Mouse (Mus musculus): ENCODE results near the gene Arhgap31. TPM values are rescaled to one million over a fixed set of nuclear protein-coding genes. Genes with fewer than 3 reads are reported as not detected.
A peak's percentile ranks its signal among the peaks of the same experiment; 100 is the strongest.

The Arhgap31 gene
- polyA plus RNA-seq, 1 experiment from 2014 or later: 4.6 TPM

DNA sequence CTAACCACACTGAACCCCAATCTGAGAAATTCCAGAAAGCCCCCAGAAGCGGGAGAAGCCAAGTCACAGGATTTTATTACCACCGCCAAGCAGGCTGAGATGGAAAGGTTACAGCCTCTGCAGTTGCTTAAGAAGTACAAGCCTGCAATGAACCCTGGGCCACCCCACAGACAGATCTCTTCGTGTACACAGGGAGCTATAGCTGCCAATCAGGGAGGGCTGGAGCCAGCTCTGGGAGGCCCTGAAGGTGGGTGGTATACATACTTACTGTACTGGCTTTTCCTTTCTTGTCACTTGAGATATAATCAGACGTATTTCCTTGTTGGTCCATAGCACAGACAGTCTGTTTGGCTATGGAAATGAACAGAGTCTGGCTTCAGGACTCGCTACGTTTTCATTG lies 37.7 kb upstream of the Arhgap31 start:
- Histone ChIP-seq H3K9me3 (no peaks in the 10 kb centered on the region), H3K4me3 (replicated peaks) (no peak overlapping the region), H3K27me3 (no peaks in the 10 kb centered on the region), H3K9ac (replicated peaks) (no peak overlapping the region), H3K4me2 (replicated peaks) (no peak overlapping the region), H3K36me3 (peaks cover 4% of the 10 kb centered on the region; the same call in 1 of the 2 replicates), H3K4me1 (replicated peaks) (peaks cover 6% of the 10 kb centered on the region; the same call in 1 of the 2 replicates), H3K27ac (no peak overlapping the region)
- no peak for ATAC-seq
- WGBS: 88% methylated on average over 6 of the region's 6 CpGs

DNA sequence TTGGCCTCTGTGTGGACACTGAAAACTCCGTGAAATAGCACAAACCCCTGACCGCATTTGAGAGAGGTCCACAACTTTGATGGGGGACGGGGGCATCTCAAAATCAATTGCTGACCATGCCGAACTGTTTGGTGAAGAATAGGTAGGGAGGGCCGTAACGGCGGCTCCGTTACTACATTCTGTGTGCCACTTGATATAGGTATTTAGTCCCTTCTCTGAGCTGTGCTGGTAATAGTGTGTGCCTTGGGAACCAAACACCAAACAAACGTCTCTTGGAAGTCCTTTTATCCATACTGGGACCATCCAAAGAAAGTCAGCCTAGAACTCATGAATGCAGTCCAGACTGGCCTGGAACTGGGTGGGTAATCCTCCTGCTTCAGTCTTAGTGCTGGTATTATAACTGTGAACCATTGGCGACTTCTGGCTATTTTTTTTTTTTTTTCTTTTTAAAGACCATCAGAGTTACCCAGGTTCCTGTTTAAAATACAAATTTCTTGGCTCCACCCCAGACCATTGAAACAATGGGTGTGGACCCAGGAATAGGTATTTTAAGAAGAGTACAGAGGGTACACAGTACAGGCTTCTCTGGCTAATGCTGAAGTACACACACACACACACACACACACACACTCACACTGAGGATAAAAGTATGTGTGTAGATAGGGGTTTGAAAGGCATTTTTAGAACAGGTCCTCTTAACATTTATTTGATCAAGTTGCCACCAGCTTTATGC lies 31.0 kb upstream of the Arhgap31 start:
- Histone ChIP-seq H3K9me3 (no peaks in the 10 kb centered on the region), H3K4me2 (replicated peaks) (no peak overlapping the region), H3K9ac (replicated peaks) (no peak overlapping the region), H3K4me1 (replicated peaks) (peaks cover 11% of the 10 kb centered on the region), H3K36me3 (no peaks in the 10 kb centered on the region), H3K27ac (no peak overlapping the region), H3K4me3 (replicated peaks) (no peak overlapping the region), H3K27me3 (no peaks in the 10 kb centered on the region)
- WGBS: 90% methylated on average over 10 of the region's 10 CpGs
- no peak for ATAC-seq

DNA sequence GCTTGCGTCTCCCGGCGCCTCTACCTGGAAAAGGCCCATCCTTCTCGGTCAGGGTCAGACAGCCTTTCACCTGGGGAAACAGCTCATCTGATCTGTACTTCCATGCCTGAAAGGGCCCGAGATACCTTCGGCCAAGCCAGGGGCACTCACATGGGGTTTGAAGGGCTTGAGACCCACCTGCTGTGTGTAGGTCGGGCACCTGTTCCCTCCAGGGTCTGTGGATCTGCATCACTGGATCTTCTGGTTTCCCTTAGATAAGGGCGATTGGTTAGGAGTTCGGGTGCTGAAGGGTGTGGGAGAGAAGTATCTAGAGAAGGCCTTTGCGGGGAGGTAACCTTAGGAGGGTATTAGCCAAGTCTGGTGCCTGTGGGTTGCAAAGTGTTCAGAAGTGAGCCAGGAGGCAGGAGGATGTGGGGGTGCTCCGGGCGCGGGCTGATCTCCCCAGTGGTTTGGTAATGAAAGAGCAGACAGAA lies 29.6 kb upstream of the Arhgap31 start:
- Histone ChIP-seq H3K9me3 (no peaks in the 10 kb centered on the region), H3K4me2 (replicated peaks) (peak overlapping the region; percentile 84), H3K36me3 (no peaks in the 10 kb centered on the region), H3K4me1 (replicated peaks) (peaks cover 11% of the 10 kb centered on the region), H3K9ac (replicated peaks) (peak overlapping the region; percentile 87), H3K4me3 (replicated peaks) (peak overlapping the region; percentile 83), H3K27ac (peak overlapping the region; percentile 79), H3K27me3 (no peaks in the 10 kb centered on the region)
- peak; percentile 74 for ATAC-seq
- 0% methylated on average over 13 of the region's 13 CpGs for WGBS

DNA sequence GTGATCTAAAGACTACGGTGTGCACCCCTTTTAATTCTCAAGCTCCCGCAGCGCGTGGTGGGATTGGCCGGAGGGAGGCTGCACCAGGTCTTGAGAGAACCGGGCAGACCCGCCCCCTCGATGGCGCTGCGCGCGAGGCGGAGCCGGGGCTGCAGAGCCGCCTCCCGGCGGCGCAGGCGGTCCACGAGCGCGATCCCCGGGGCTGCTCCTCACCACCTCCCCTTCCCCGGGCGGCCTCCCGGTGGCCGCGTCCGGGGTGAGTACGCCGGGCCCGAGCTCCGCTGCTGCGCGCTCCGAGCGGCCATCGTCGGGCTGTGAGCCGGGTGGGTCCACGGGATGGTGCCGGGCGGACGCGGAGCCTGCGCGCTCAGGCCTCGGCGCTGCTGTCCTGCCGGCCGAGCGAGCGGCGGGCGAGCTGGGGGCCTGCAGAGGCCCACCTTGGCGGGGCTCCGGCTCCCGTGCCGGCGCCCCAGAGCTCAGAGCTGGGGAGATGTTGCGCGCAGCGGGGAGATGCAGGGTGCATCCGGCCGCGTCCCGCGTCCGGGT lies 29.1 kb upstream of the Arhgap31 start, which contains the start of gene B4galt4:
Gene B4galt4, plus strand, starts transcription at position 152 of the 546 bp plus-strand sequence.
- under 1% methylated on average over 61 of the region's 69 CpGs for WGBS

DNA sequence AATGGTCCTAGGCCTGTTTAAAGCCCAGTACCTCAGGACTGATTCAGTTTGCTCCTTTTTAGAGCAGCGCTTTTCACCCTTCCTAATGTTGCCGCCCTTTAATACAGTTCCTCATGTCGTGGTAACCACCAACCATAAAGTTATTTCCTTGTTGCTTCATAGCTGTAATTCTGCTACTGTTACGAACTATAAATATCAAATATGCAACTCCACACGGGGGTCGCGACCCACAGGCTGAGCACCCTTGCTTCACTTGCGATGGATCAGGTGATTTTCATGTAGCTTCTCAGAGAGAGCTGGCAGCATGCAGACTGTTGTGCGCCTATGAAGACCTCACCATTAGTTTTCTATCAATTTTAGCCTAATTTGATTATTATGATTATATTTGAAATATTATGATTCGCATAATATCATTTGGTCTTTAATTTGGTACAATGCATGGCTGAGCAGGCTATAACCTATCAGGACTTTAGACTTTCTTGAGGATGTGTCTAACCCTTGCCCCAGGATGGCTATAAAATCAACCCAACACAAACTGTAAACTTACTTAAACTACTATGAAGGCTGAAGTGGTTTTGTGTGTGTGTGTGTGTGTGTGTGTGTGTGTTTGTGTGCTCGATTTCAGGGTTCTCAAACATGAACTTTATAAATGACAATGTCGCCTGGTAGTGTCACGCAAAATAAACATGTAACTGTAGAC lies 28.3 kb upstream of the Arhgap31 start:
- peak overlapping the region; percentile 84 for H3K4me2 ChIP-seq (replicated peaks)
- ATAC-seq: 0 out of 2 replicates have a peak, but pooled peaks have one; percentile 16
- WGBS: 85% methylated on average over 13 of the region's 13 CpGs
- no peaks in the 10 kb centered on the region for H3K9me3 ChIP-seq
- H3K27me3 ChIP-seq: no peaks in the 10 kb centered on the region
- no peak overlapping the region for H3K27ac ChIP-seq
- peaks cover 11% of the 10 kb centered on the region for H3K4me1 ChIP-seq (replicated peaks)
- peak overlapping the region; percentile 83 for H3K4me3 ChIP-seq (replicated peaks)
- H3K9ac ChIP-seq (replicated peaks): peak overlapping the region; percentile 87; the same call in 1 of the 2 replicates
- no peaks in the 10 kb centered on the region for H3K36me3 ChIP-seq

More for the DNA sequence above, 29.1 kb upstream of the Arhgap31 start, which contains the start of gene B4galt4:
- ATAC-seq: peak; percentile 97
- Histone ChIP-seq H3K4me1 (replicated peaks) (peaks cover 11% of the 10 kb centered on the region), H3K4me2 (replicated peaks) (peak within 1 kb of the TSS; percentile 84), H3K36me3 (no peaks in the 10 kb centered on the region), H3K27me3 (no peaks in the 10 kb centered on the region), H3K27ac (peak within 1 kb of the TSS; percentile 79), H3K9ac (replicated peaks) (peak within 1 kb of the TSS; percentile 87), H3K4me3 (replicated peaks) (peak within 1 kb of the TSS; percentile 83), H3K9me3 (no peaks in the 10 kb centered on the region)

DNA sequence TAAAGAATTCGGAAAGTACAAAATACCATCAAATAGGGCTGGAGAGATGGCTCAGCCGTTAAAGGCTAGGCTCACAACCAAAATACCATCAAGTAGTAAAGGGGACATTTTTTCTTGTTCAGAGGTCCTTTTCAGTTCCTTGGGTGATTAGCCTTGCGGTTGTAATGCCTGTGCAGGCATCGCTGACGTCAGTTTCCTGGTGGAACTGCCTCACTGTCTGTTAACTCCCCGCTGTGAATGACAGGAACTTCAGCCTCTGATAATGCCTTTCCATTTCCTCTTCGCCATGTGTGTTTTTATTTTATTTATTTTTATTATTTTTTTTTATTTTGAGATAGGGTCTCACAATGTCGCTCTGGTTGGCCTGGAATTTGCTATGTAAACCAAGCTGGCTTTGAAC lies 17.8 kb upstream of the Arhgap31 start:
- Histone ChIP-seq H3K27me3 (no peaks in the 10 kb centered on the region), H3K4me3 (replicated peaks) (no peak overlapping the region), H3K9me3 (no peaks in the 10 kb centered on the region), H3K4me1 (replicated peaks) (no peaks in the 10 kb centered on the region), H3K9ac (replicated peaks) (no peak overlapping the region), H3K4me2 (replicated peaks) (no peak overlapping the region), H3K27ac (no peak overlapping the region), H3K36me3 (no peaks in the 10 kb centered on the region)
- 72% methylated on average over 8 of the region's 8 CpGs for WGBS
- ATAC-seq: no peak

DNA sequence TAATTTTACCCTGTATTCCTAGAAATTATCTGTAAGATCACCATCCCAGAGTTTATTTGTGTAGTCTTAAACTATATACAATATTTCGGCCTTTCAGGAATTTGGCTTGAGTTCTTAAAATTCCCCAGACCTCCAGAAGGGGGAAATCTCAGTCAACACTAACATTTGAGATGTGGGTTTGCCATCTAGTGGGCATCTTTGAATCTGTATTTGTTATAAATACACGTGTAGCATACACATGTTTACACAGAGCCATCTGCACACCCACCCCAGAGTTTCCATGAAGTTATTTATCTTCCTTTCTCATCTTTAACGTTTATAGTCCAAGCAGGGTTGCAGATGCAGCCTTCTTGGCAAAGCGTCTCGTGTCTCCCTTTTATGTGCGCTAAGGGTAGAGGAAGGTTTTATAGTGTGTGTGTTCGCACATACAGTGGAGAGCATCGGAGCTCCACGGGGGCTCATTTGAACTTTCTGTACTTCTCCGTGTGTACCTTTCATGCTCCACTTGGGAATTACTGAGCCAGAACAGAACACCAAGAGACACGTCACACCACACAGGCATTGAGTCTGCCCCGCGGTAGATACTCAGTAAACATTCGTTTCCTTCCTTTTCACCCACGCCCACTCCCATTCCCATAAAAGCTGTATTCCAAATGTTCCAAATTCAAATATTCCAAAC lies 16.7 kb upstream of the Arhgap31 start:
- 71% methylated on average over 15 of the region's 15 CpGs for WGBS
- no peak for ATAC-seq
- H3K4me2 ChIP-seq (replicated peaks): no peak overlapping the region

DNA sequence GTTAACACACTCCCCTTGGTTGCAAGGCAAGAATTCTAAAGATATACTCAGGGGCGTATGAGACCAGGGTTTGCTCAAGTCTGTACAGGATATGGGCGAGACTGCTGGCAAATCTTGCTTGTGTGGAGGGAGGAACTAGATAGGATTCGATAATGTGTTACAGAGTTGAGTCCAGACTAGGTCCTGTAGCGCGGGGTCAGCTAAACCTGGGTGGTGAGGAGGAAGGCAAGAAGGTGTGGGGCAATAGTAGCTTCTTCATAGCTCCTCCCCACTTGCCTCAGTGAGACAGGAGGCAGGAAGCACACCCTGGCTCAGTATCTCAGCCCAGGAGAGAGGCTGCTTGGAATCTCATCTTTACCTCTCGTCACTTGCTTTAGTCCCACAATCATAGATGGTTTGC lies 16.1 kb upstream of the Arhgap31 start:
- no peak overlapping the region for H3K4me2 ChIP-seq (replicated peaks)
- H3K36me3 ChIP-seq: no peaks in the 10 kb centered on the region
- no peaks in the 10 kb centered on the region for H3K4me1 ChIP-seq (replicated peaks)
- no peaks in the 10 kb centered on the region for H3K27me3 ChIP-seq
- ATAC-seq: no peak
- no peaks in the 10 kb centered on the region for H3K9me3 ChIP-seq
- no peak overlapping the region for H3K4me3 ChIP-seq (replicated peaks)
- H3K9ac ChIP-seq (replicated peaks): no peak overlapping the region
- 90% methylated on average over 6 of the region's 6 CpGs for WGBS
- H3K27ac ChIP-seq: no peak overlapping the region

More for the DNA sequence above, 16.7 kb upstream of the Arhgap31 start:
- H3K27me3 ChIP-seq: no peaks in the 10 kb centered on the region
- H3K27ac ChIP-seq: no peak overlapping the region
- no peaks in the 10 kb centered on the region for H3K36me3 ChIP-seq
- H3K4me3 ChIP-seq (replicated peaks): no peak overlapping the region
- H3K4me1 ChIP-seq (replicated peaks): no peaks in the 10 kb centered on the region
- no peaks in the 10 kb centered on the region for H3K9me3 ChIP-seq
- no peak overlapping the region for H3K9ac ChIP-seq (replicated peaks)

DNA sequence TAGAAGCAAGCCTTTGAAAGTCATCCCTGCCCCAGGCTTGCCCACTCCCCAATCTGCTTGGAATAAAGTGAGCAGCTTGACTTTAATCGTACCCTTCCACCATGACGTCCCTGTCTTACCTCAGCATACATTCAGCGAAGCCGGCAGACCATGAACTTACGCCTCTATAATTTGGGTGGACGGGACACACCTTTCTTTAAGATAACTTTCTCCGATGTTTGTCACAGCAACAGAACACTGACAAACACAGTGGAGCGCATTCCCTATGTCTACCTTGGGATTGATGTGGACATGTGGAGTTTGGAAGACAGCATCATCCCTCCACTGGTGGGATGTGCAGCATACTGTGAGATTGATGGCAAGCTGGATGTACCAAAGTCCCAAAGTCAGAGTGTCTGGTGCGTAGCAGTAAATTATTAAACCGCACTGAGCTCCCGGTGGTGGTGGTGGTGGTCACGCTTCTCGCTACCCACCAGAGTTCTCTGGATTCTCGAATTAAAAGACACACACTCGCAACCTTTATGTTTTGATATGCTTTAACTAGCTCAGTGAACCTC lies 15.6 kb upstream of the Arhgap31 start:
- H3K27me3 ChIP-seq: no peaks in the 10 kb centered on the region
- WGBS: 95% methylated on average over 15 of the region's 15 CpGs
- no peak overlapping the region for H3K4me3 ChIP-seq (replicated peaks)
- H3K4me2 ChIP-seq (replicated peaks): no peak overlapping the region
- no peak overlapping the region for H3K27ac ChIP-seq
- H3K9ac ChIP-seq (replicated peaks): no peak overlapping the region
- no peaks in the 10 kb centered on the region for H3K36me3 ChIP-seq
- ATAC-seq: no peak
- no peaks in the 10 kb centered on the region for H3K4me1 ChIP-seq (replicated peaks)
- H3K9me3 ChIP-seq: no peaks in the 10 kb centered on the region

DNA sequence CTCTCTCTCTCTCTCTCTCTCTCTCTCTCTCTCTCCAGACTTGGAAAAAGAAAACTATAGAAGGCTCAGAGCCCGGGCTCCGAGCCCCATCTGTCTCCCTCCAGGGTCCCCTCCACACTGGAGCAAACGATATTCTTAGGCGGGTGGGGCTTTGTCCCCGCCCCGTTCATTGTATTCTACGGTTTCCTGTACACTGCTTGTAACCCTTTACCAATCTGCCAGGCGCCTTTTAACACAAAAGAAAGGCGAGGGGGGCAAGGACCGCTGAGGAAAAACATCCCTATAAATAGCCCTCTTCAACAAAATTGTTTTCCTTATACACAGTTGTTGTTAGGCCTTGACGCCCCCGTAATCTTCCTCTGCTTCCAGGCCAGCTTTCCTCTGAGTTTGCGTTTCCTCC lies 11.9 kb upstream of the Arhgap31 start:
- no peak overlapping the region for H3K4me2 ChIP-seq (replicated peaks)
- H3K27me3 ChIP-seq: no peaks in the 10 kb centered on the region
- 64% methylated on average over 13 of the region's 13 CpGs for WGBS
- no peak overlapping the region for H3K9ac ChIP-seq (replicated peaks)
- H3K4me3 ChIP-seq (replicated peaks): no peak overlapping the region
- H3K27ac ChIP-seq: no peak overlapping the region
- H3K36me3 ChIP-seq: no peaks in the 10 kb centered on the region
- H3K4me1 ChIP-seq (replicated peaks): no peaks in the 10 kb centered on the region
- ATAC-seq: no peak
- H3K9me3 ChIP-seq: no peaks in the 10 kb centered on the region

DNA sequence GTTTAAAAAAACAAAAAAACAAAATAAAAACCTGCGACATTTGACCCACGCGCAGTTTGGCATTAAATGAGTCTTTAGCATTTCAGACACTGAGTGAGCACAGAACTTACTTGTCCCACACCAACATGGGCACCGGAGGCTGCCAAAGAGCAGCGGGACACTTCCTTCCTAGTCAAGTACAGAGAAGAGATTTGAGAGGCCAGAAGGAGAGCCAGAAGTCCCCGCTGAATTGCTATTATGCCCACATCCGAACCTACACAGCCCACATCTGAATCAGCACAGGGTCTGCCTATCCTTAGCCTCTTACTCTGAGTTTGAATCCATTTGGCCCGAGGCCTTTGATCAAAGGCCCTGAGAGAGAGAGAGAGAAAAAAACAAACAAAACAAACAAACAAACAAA lies 11.2 kb upstream of the Arhgap31 start:
- Histone ChIP-seq H3K36me3 (no peaks in the 10 kb centered on the region), H3K4me2 (replicated peaks) (no peak overlapping the region), H3K4me1 (replicated peaks) (no peaks in the 10 kb centered on the region), H3K9me3 (no peaks in the 10 kb centered on the region), H3K27me3 (no peaks in the 10 kb centered on the region), H3K27ac (no peak overlapping the region), H3K4me3 (replicated peaks) (no peak overlapping the region), H3K9ac (replicated peaks) (no peak overlapping the region)
- 87% methylated on average over 8 of the region's 8 CpGs for whole genome bisulfite sequencing
- ATAC-seq: no peak

All from midbrain, embryonic 13.5 days (tissue).